Mouse (Mus musculus) hindlimb bud, embryonic 11.5 days (tissue): Measurements from ENCODE around the gene Ppard.
"Not testable (repeated sequence)": the region's sequence is repeated elsewhere in the genome, so short reads cannot be mapped to it uniquely, and the experiment has no call there.

Source experiments
- DNase-seq: peaks from one replicate; pipeline ENCODE4 v3.0.0-alpha.2; 2012; ENCODE audit warnings: low read depth, low spot score; ENCODE audit errors: extremely low spot score

The Ppard gene

DNA sequence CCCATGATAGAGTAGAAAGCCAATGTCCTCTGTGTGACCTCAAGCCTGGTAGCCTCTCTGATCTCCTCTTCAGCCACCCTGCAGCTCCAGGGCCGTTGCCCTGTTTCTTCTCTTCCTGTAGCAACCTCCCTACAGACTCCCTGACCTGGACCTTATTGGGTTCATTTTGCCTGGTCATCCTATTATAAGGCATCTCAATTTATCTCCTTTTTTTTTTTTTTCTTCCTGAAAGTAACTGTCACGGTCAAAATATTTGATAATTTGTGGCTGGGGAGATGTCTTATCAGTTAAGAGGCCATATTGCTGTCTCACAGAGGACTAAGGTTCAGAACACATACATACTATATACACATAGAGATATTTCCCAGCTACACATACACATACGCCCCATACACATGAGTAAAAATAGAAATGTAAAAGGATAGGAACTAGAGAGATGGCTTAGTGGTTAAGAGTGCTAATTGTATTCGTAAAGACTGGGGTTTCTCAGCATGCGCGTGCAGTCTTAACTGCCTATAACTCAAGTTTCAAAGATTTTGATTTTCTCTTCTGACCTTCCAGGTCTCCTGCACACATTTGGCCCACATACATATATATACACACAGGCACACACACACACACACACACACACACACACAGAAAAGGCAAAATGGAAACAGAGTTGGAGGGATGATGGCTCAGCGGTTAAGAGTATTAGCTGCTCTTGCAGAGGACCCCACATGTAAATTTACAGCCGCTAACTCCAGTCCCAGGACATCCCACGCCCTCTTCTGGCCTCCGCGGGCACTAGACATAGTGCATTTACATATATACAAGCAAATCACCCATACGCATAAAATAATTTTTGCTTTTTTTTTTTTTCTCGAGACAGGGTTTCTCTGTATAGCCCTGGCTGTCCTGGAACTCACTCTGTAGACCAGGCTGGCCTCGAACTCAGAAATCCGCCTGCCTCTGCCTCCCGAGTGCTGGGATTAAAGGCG, 80.0 kb downstream of the Ppard start:
- no peak for DNase-seq

DNA sequence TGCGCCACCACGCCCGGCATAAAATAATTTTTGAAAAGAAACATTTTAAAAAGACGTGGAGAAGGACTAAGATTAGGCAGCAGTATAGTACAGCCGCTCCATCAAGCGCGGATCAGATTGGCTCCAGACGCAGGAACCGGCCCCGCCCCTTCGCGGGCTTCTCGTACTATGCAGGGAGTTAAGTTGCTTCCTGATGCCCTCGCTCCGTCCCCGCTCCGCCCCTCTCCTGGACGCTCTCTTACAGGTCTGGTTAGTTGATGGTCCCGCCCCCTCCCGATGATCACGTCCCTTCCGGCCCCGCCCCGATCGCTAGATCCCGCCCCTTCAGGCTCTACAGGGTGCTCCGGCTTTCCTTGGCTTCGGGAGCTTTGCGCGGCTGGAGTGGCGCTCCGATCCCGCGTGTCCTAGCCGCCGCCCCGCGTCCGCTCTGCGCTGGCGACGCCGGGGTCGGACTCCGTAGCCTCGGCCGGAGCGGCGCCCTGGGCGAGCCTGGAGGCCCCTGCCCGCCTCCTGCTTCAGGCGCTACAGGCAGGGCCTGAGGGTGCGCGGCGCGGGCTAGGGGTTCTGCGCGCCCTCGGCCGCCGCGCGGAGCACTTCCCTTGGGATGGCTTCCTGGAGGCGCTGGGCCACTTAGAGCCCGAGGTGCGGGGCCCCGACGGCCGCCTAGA, 80.8 kb downstream of the Ppard start, which contains the start of gene Fance:
Fance (plus strand) TSS at position 308 of the 668 bp plus-strand sequence.
- DNase-seq: peak; percentile 93

DNA sequence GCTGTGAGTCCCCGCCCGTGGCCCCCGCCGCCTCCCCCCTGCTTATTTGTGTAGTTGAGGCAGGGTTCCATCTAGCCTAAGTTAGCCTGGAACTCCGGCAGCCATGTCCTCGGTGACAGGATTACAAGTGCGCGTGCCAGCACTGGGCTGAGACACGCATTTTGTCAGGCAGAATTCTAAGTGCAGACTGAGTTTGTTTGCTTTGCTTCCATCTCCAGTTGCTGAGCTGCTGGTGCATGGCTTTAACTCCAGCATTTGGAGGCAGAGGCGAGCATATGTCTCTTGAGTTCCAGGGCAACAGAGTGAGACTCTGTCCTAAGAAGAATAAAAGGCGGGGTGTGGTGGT, 81.4 kb downstream of the Ppard start:
- DNase-seq: no peak

GRCm38 (mm10) chr17:28315611-28316160, 83.2 kb downstream of the Ppard start:
- DNase-seq: no peak

GRCm38 (mm10) chr17:28316476-28316875, 84.0 kb downstream of the Ppard start:
- no peak for DNase-seq

DNA sequence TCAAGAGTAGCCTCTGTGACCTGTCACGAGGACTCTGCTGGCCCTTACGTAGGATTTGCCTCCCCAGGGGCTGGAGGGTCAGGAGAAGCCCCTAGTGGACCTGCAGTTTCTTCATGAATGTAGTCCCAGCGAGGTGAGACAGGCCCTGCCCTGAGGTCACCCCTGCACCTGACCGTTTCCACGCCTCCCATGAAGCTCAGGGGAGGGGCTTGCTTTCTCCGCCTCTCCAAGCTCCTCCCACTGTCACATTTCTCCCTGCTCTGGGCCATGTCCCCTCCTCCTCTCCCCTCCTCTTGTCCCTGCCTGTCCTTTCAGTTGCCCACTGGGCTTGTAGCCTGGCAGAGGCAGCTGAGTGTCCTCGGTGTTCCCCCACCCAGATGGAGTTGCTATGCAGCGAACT, 84.6 kb downstream of the Ppard start:
- DNase-seq: no peak

DNA sequence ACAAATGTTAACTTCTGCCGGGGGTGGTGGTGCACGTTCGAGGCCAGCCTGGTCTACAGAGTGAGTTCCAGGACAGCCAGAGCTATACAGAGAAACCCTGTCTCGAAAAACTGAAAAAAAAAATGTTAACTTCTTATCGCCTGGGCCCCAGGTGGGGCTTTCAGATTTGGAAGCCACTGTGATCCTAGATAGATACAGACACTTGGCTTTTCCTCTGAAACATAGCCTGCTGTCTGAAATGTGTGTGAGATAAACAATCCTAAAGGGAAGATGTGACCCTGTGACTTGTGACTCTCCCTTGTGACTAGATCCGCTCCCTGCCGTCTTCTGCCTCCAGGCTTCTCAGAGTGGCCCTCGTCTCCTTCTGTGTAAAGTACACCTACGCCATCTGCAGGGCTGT, 85.2 kb downstream of the Ppard start:
- DNase-seq: no peak

DNA sequence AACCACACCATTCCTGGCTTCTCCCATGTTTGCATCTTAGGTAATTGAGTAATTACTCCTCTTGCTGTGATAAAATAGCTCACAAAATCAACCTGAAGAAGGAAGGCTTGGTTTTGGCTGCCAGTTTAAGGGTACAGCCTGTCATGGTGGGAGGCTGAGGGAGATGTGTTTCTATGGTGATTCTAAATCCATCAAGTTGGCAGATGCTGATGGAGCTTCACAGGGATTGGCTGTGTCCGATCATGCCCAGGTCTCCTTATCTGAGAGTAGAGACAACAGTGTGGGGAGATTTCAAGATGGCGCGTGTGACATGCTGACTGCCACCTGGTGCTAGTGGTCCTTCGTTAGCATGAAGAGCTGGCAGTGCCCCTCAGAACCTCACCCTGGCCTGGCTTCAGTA, 89.2 kb downstream of the Ppard start:
- DNase-seq: no peak

GRCm38 (mm10) chr17:28323786-28324185, 91.3 kb downstream of the Ppard start:
- no peak for DNase-seq

GRCm38 (mm10) chr17:28324416-28324815, 91.9 kb downstream of the Ppard start:
- not testable (repeated sequence) for DNase-seq

- DNase-seq: no peak
Observed at GRCm38 (mm10) chr17:28325751-28326150, 93.3 kb downstream of the Ppard start.

- DNase-seq: no peak
Observed at GRCm38 (mm10) chr17:28326951-28327350, 94.5 kb downstream of the Ppard start.

DNA sequence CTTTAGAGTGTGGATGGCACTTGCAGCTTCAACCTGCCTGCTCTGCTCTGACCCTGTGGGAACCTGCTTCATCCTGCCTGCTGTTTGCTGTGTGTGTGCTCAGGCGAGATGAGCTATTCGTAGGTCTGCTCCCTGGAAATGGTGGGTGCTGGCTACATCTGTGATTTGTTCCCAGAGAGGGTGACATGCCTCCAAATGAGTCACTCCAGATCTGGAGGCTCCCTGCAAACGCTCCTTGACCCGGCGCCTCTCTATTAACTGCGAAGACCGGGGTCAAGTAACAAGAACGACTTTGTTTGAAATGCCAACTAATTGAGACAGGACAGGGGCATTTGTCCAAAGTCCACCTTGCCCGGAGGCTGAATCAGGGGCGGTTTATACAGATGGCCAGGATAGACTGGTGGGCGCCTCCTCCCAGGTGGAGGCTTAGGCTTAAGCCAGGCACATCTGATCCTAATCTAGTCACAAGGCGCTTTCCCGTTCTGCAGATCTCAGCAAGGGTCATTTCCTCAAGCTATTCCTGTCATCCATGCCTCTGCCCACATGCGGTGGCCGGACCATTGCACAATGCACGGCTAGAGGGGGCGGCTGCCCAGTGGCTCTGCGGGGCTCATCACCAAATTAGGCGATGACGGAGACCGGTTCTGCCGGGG, 95.3 kb downstream of the Ppard start:
- no peak for DNase-seq

DNA sequence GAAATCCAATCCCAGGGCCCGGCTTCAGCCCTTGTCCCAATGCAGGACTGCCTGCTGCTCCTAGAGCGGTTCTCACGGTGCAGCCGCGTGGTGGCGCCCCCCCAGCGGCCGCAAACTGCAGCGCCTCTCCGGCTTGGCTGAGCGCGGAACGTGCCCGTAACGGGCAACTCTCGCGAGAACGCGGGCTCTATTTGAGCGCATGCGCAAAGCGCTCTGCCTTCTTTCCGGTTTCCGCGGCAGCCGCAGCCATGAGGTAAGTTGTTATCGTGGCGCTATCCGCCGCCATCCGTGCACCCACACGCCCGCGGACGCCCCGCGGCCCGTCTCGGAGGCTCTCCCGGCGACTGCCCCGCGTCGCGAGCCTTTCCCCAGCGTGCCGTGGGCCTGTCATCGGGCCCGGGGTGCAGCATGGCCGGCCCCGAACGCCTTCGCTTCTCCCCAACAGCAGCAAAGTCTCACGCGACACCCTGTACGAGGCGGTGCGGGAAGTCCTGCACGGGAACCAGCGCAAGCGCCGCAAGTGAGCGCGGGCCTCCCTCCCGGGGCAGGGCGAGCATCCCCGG, 95.9 kb downstream of the Ppard start, which contains the start of gene Rpl10a:
Rpl10a (plus strand) TSS at position 106 of the 563 bp plus-strand sequence.
- peak; percentile 91 for DNase-seq

DNA sequence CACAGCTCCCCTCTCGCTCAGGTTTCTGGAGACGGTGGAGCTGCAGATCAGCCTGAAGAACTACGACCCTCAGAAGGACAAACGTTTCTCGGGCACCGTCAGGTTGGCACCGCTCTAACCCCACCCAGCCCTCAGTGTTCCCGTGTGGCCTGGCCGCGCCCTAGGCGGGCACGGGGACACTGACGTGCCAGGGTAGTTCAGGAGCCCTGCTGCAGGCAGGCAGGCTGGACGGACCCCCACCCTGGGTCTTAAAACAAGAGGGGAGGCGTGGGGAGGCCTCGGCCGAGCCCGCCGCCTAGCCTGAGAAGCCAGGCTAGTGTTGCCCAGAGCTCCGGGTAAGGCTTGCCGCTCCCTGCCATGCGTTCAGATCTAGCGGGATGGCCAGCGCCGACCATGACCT, 96.4 kb downstream of the Ppard start:
- no peak for DNase-seq

GRCm38 (mm10) chr17:28329503-28330231, 97.2 kb downstream of the Ppard start:
- DNase-seq: no peak

GRCm38 (mm10) chr17:28330232-28330546, 97.7 kb downstream of the Ppard start:
- DNase-seq: no peak

DNA sequence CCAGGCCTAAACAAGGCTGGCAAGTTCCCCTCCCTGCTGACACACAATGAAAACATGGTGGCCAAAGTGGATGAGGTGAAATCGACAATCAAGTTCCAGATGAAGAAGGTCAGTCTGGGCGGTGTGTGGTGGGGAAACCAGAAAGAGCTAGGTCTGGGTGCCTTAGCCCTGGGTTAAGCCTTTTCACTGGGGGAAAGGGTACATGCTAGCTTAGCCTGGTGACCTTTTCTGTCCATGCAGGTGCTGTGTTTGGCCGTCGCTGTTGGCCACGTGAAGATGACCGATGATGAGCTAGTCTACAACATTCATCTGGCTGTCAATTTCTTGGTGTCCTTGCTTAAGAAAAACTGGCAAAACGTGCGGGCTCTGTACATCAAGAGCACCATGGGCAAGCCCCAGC, 98.1 kb downstream of the Ppard start:
- DNase-seq: not testable (repeated sequence)

DNA sequence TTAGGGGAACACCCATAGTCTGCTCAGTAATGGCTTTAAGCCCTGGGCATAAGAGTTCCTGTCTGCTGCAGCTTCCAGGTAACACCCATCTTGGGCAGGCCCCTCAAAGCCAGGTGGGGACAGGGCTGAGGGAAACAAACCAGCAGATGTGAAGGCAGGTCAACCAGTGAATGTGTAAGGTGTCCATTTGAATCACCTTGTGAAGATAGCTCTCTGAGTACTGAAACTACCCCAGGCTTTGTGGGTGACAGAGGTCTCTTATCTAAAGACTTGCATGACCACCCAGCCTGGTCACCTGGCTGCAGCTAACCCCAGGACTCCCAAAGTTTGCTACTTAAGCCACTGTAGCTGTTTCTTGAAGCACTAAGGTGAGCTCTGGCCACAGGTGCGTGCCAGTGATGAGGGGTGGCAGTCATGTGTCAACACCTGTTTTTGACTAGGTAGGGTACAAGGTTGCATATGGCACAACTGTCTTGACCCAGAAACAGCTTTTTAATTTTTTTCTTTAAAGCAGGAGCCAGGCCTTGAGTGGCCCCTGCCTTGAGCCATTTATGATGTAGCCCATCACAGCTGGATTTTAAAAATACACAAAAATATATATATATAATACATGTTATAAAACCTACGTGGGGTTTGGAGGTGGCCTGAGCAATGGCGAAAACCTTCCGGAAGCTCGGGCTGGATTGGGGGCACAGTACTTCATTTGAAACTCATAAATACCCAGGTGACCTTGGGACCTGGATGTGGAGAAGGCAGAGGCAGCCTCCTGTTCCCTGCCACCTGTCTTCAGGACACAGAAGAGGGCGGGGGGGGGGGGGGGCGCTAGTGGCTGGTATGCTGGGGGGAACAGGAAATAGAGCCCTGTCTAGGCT, 99.0 kb downstream of the Ppard start:
- DNase-seq: no peak
